Mouse (Mus musculus) liver, embryonic 13.5 days (tissue): ENCODE data around the gene Bcas3. TPM values are rescaled to one million over a fixed set of nuclear protein-coding genes. Genes with fewer than 3 reads are reported as not detected.

Experiments
- ATAC-seq: fragments of 200-750 bp; cut with Nextera tagmentation; 2 replicates; pipeline ENCODE4 v1.8.0; 2017; ENCODE audit warnings: low read depth, mild to moderate bottlenecking, moderate number of reproducible peaks, moderate library complexity
- DNase-seq: peaks from one replicate; pipeline ENCODE4 v3.0.0; 2022
- H3K27ac ChIP-seq: fragments of 300-500 bp; sonication (generic); 2 replicates; pipeline ENCODE4 v1.5.1; 2015; ENCODE audit warnings: moderate library complexity, mild to moderate bottlenecking, inconsistent platforms
- H3K27me3 ChIP-seq: fragments of 300-500 bp; sonication (generic); 2 replicates; pipeline ENCODE4 v1.6.1; 2015; ENCODE audit warnings: mild to moderate bottlenecking, inconsistent platforms
- H3K36me3 ChIP-seq: fragments of 300-500 bp; sonication (generic); 2 replicates; pipeline ENCODE4 v1.6.1; 2015; ENCODE audit warnings: mild to moderate bottlenecking, inconsistent platforms
- H3K4me1 ChIP-seq: fragments of 300-500 bp; sonication (generic); replicated peaks from 2 replicates; pipeline ENCODE4 v1.6.1; 2015; ENCODE audit warnings: inconsistent platforms
- H3K4me2 ChIP-seq: fragments of 300-500 bp; sonication (generic); 2 replicates; pipeline ENCODE4 v1.6.1; 2015; ENCODE audit warnings: inconsistent platforms, mild to moderate bottlenecking, moderate library complexity
- H3K4me3 ChIP-seq: fragments of 300-500 bp; sonication (generic); replicated peaks from 2 replicates; pipeline ENCODE4 v1.5.1; 2015; ENCODE audit warnings: mild to moderate bottlenecking, inconsistent platforms
- H3K9ac ChIP-seq: fragments of 300-500 bp; sonication (generic); 2 replicates; pipeline ENCODE4 v1.6.1; 2015; ENCODE audit warnings: mild to moderate bottlenecking, inconsistent platforms
- H3K9me3 ChIP-seq: fragments of 300-500 bp; sonication (generic); replicated peaks from 2 replicates; pipeline ENCODE4 v1.6.1; 2016; ENCODE audit warnings: inconsistent platforms
- WGBS: fragments of 180-500 bp; shearing (Covaris S2); methylation state at CpG from one replicate; pipeline ENCODE4 v1.1.7; 2015; ENCODE audit not compliant: insufficient replicate concordance; 5-methylcytosine and 5-hydroxymethylcytosine counted together
- polyA plus RNA-seq: library from polyadenylated mRNA; unstranded; fragments of >200 nt; fragmentation: Nextera tagmentation; extraction: Ambion mirVana; gene quantifications from 2 replicates; pipeline ENCODE4 v1.2.1, GENCODE M21; 2015

The Bcas3 gene
- polyA plus RNA-seq, 1 experiment from 2014 or later: 13.6 TPM

GRCm38 (mm10) chr11:85719091-85719490 lies 366.1 kb downstream of the Bcas3 start:
- no peak overlapping the region for H3K9ac ChIP-seq
- 0 out of 2 replicates have a peak, but pooled peaks cover 4% of the 10 kb centered on the region for H3K27me3 ChIP-seq
- H3K4me3 ChIP-seq: no peak overlapping the region
- no peak overlapping the region for H3K4me2 ChIP-seq
- H3K27ac ChIP-seq: no peak overlapping the region
- no peaks in the 10 kb centered on the region for H3K36me3 ChIP-seq
- ATAC-seq (no peak), DNase-seq (no peak)
- WGBS: 78% methylated on average over 10 of the region's 10 CpGs
- peaks cover 26% of the 10 kb centered on the region for H3K4me1 ChIP-seq
- H3K9me3 ChIP-seq: no peaks in the 10 kb centered on the region

- DNase-seq (no peak), ATAC-seq (peak; percentile 66; the same call in 1 of the 2 replicates)
- peak overlapping the region; percentile 3; the same call in 1 of the 2 replicates for H3K27ac ChIP-seq
- H3K27me3 ChIP-seq: 0 out of 2 replicates have a peak, but pooled peaks cover 1% of the 10 kb centered on the region
- H3K4me1 ChIP-seq: peaks cover 30% of the 10 kb centered on the region
- peak overlapping the region; percentile 29 for H3K4me2 ChIP-seq
- no peak overlapping the region for H3K4me3 ChIP-seq
- H3K36me3 ChIP-seq: no peaks in the 10 kb centered on the region
- H3K9me3 ChIP-seq: no peaks in the 10 kb centered on the region
- WGBS: 7% methylated on average over 7 of the region's 7 CpGs
- 0 out of 2 replicates have a peak overlapping the region, but pooled peaks have one; percentile 3 for H3K9ac ChIP-seq
Measured at GRCm38 (mm10) chr11:85719766-85720165, 366.8 kb downstream of the Bcas3 start.

GRCm38 (mm10) chr11:85720269-85720773 lies 367.4 kb downstream of the Bcas3 start:
- no peak overlapping the region for H3K9ac ChIP-seq
- peak overlapping the region; percentile 29; the same call in 1 of the 2 replicates for H3K4me2 ChIP-seq
- no peaks in the 10 kb centered on the region for H3K27me3 ChIP-seq
- ATAC-seq: peak; percentile 77
- no peak for DNase-seq
- H3K9me3 ChIP-seq: no peaks in the 10 kb centered on the region
- peaks cover 30% of the 10 kb centered on the region for H3K4me1 ChIP-seq
- 15% methylated on average over 6 of the region's 6 CpGs for WGBS
- no peak overlapping the region for H3K4me3 ChIP-seq
- H3K36me3 ChIP-seq: no peaks in the 10 kb centered on the region
- 0 out of 2 replicates have a peak overlapping the region, but pooled peaks have one; percentile 3 for H3K27ac ChIP-seq

- WGBS: 65% methylated on average over 4 of the region's 4 CpGs
- H3K4me3 ChIP-seq: no peak overlapping the region
- H3K4me1 ChIP-seq: peaks cover 30% of the 10 kb centered on the region
- no peaks in the 10 kb centered on the region for H3K36me3 ChIP-seq
- H3K9ac ChIP-seq: no peak overlapping the region
- no peak for DNase-seq
- no peaks in the 10 kb centered on the region for H3K9me3 ChIP-seq
- no peak overlapping the region for H3K4me2 ChIP-seq
- no peak overlapping the region for H3K27ac ChIP-seq
- no peak for ATAC-seq
- H3K27me3 ChIP-seq: no peaks in the 10 kb centered on the region
Measured at GRCm38 (mm10) chr11:85721986-85722385, 369.0 kb downstream of the Bcas3 start.

- Histone ChIP-seq H3K4me1 (peaks cover 25% of the 10 kb centered on the region), H3K4me3 (no peak overlapping the region), H3K27me3 (no peaks in the 10 kb centered on the region), H3K9ac (no peak overlapping the region), H3K36me3 (no peaks in the 10 kb centered on the region), H3K27ac (no peak overlapping the region), H3K4me2 (no peak overlapping the region), H3K9me3 (no peaks in the 10 kb centered on the region)
- ATAC-seq (no peak), DNase-seq (no peak)
- WGBS: 29% methylated on average over 6 of the region's 6 CpGs
Measured at GRCm38 (mm10) chr11:85724159-85724558, 371.2 kb downstream of the Bcas3 start.

GRCm38 (mm10) chr11:85729725-85730124 lies 376.8 kb downstream of the Bcas3 start:
- WGBS: 51% methylated on average over 2 of the region's 2 CpGs

GRCm38 (mm10) chr11:85732462-85733012 lies 379.6 kb downstream of the Bcas3 start:
- WGBS: 59% methylated on average over 4 of the region's 4 CpGs
- no peaks in the 10 kb centered on the region for H3K4me1 ChIP-seq
- DNase-seq (no peak), ATAC-seq (no peak)
- H3K9me3 ChIP-seq: no peaks in the 10 kb centered on the region
- H3K27me3 ChIP-seq: peaks cover 6% of the 10 kb centered on the region; the same call in 1 of the 2 replicates
- no peak overlapping the region for H3K9ac ChIP-seq
- no peak overlapping the region for H3K27ac ChIP-seq
- H3K4me3 ChIP-seq: no peak overlapping the region
- no peak overlapping the region for H3K4me2 ChIP-seq
- no peaks in the 10 kb centered on the region for H3K36me3 ChIP-seq

More at GRCm38 (mm10) chr11:85729725-85730124, 376.8 kb downstream of the Bcas3 start:
- no peaks in the 10 kb centered on the region for H3K9me3 ChIP-seq
- no peaks in the 10 kb centered on the region for H3K4me1 ChIP-seq
- no peaks in the 10 kb centered on the region for H3K27me3 ChIP-seq
- no peak for ATAC-seq
- no peak overlapping the region for H3K27ac ChIP-seq
- H3K4me2 ChIP-seq: no peak overlapping the region
- H3K4me3 ChIP-seq: no peak overlapping the region
- no peaks in the 10 kb centered on the region for H3K36me3 ChIP-seq
- H3K9ac ChIP-seq: no peak overlapping the region
- no peak for DNase-seq

GRCm38 (mm10) chr11:85733577-85733976 lies 380.6 kb downstream of the Bcas3 start:
- Histone ChIP-seq H3K9me3 (no peaks in the 10 kb centered on the region), H3K4me2 (no peak overlapping the region), H3K27ac (no peak overlapping the region), H3K9ac (no peak overlapping the region), H3K36me3 (no peaks in the 10 kb centered on the region), H3K4me1 (no peaks in the 10 kb centered on the region), H3K4me3 (no peak overlapping the region), H3K27me3 (peaks cover 6% of the 10 kb centered on the region; the same call in 1 of the 2 replicates)
- ATAC-seq: no peak
- DNase-seq: no peak
- 61% methylated on average over 3 of the region's 3 CpGs for WGBS

- H3K9me3 ChIP-seq: no peaks in the 10 kb centered on the region
- no peak overlapping the region for H3K27ac ChIP-seq
- H3K4me3 ChIP-seq: no peak overlapping the region
- no peak for DNase-seq
- peaks cover 2% of the 10 kb centered on the region; the same call in 1 of the 2 replicates for H3K4me1 ChIP-seq
- no peak for ATAC-seq
- 68% methylated on average over 7 of the region's 7 CpGs for WGBS
- H3K36me3 ChIP-seq: no peaks in the 10 kb centered on the region
- peaks cover 6% of the 10 kb centered on the region; the same call in 1 of the 2 replicates for H3K27me3 ChIP-seq
- H3K4me2 ChIP-seq: no peak overlapping the region
- H3K9ac ChIP-seq: no peak overlapping the region
Measured at GRCm38 (mm10) chr11:85734317-85735211, 381.6 kb downstream of the Bcas3 start.

- no peak overlapping the region for H3K4me2 ChIP-seq
- ATAC-seq: no peak
- H3K27ac ChIP-seq: no peak overlapping the region
- H3K4me3 ChIP-seq: no peak overlapping the region
- peaks cover 6% of the 10 kb centered on the region for H3K4me1 ChIP-seq
- 68% methylated on average over 9 of the region's 9 CpGs for WGBS
- H3K27me3 ChIP-seq: peaks cover 8% of the 10 kb centered on the region; the same call in 1 of the 2 replicates
- no peak for DNase-seq
- no peaks in the 10 kb centered on the region for H3K36me3 ChIP-seq
- no peaks in the 10 kb centered on the region for H3K9me3 ChIP-seq
- H3K9ac ChIP-seq: no peak overlapping the region
Measured at GRCm38 (mm10) chr11:85737227-85737626, 384.3 kb downstream of the Bcas3 start.

GRCm38 (mm10) chr11:85737893-85738292 lies 384.9 kb downstream of the Bcas3 start:
- ATAC-seq: no peak

More at GRCm38 (mm10) chr11:85737893-85738292, 384.9 kb downstream of the Bcas3 start:
- no peak overlapping the region; the same call in 1 of the 2 replicates for H3K27ac ChIP-seq
- H3K9ac ChIP-seq: no peak overlapping the region; the same call in 1 of the 2 replicates
- H3K27me3 ChIP-seq: peaks cover 14% of the 10 kb centered on the region
- no peaks in the 10 kb centered on the region for H3K36me3 ChIP-seq
- DNase-seq: no peak
- H3K4me3 ChIP-seq: no peak overlapping the region
- no peak overlapping the region for H3K4me2 ChIP-seq
- H3K4me1 ChIP-seq: peaks cover 6% of the 10 kb centered on the region
- H3K9me3 ChIP-seq: no peaks in the 10 kb centered on the region
- WGBS: 76% methylated on average over 3 of the region's 3 CpGs
